Mouse (Mus musculus): ENCODE measurements at regions not wholly inside any gene's neighbourhood (a gene's known extent, or its start where the extent isn't known, plus 50 kb on each side); places are given as distances from the start of the nearest gene placed in this dataset.

DNA sequence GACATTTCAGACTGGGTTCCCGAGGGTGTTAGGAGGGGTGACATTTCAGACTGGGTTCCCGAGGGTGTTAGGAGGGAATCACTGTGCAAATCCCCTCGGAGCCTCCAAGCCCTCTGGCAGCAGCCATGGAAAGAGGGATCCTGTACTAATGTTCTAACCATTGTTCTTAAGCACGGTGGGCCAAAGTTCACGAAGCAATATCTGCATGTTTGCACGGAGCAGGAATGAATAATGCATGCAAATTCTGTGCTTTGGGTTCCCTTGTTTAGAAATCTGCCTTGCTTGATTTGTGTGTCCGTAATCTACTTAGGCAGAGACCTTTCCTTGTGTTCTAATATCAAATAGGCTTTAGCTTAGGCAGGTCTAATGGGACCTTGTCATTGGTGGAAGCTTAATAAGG is 55.9 kb upstream of the Zfp280d start:
- no peak for DNase-seq

- no peak for DNase-seq
Measured at GRCm38 (mm10) chr9:72219892-72220291, 54.8 kb upstream of the Zfp280d start.

- DNase-seq = no peak
Measured at GRCm38 (mm10) chr9:72221333-72221732, 53.3 kb upstream of the Zfp280d start.

Data from adrenal gland, adult 8-10 months (tissue).